Mouse (Mus musculus) spleen, adult 2 months (tissue): Measurements from ENCODE around the gene Fam124a. TPM values are rescaled to one million over a fixed set of nuclear protein-coding genes. Genes with fewer than 3 reads are reported as not detected.
"Not testable (repeated sequence)": the region's sequence is repeated elsewhere in the genome, so short reads cannot be mapped to it uniquely, and the experiment has no call there.

Experiments
- DNase-seq, 2 experiments: peaks; one replicate each; pipeline versions ENCODE4 v3.0.0 to v3.0.0-alpha.2; 2012 to 2021; ENCODE audit warnings: low spot score in 2 of 2, low read depth in 1 of 2
- H3K27ac ChIP-seq: fragments of 200-500 bp; 2 replicates; pipeline ENCODE4 v1.5.1; 2012; ENCODE audit warnings: low read length, inconsistent platforms; ENCODE audit not compliant: insufficient read depth
- H3K27me3 ChIP-seq: fragments of 200-500 bp; 2 replicates; pipeline ENCODE4 v1.6.1; 2012; ENCODE audit warnings: mild to moderate bottlenecking, moderate library complexity, low read length, inconsistent platforms; ENCODE audit not compliant: control insufficient read depth, insufficient read depth
- H3K36me3 ChIP-seq: fragments of 200-500 bp; 2 replicates; pipeline ENCODE4 v1.6.1; 2012; ENCODE audit warnings: mild to moderate bottlenecking, low read length, inconsistent platforms; ENCODE audit not compliant: control insufficient read depth, insufficient read depth
- H3K4me1 ChIP-seq: fragments of 200-500 bp; 2 replicates; pipeline ENCODE4 v1.6.1; 2011; ENCODE audit warnings: inconsistent platforms; ENCODE audit not compliant: control insufficient read depth, insufficient read depth, insufficient read length
- H3K4me3 ChIP-seq: fragments of 200-500 bp; 2 replicates; pipeline ENCODE4 v1.5.1; 2011; ENCODE audit warnings: mild to moderate bottlenecking, inconsistent platforms; ENCODE audit not compliant: insufficient read depth, insufficient read length; ENCODE audit errors: extremely low read depth
- CTCF ChIP-seq: fragments of 200-500 bp; IDR thresholded peaks from 2 replicates; pipeline ENCODE4 v1.5.1; 2011; ENCODE audit warnings: mild to moderate bottlenecking, inconsistent platforms; ENCODE audit not compliant: insufficient read depth, insufficient read length, insufficient replicate concordance; ENCODE audit errors: extremely low read depth
- POLR2A ChIP-seq: fragments of 200-500 bp; IDR thresholded peaks from 2 replicates; pipeline ENCODE4 v1.6.1; 2011; ENCODE audit warnings: low read depth, low read length, inconsistent platforms
- WGBS: fragments of 180-500 bp; shearing (Covaris S2); methylation state at CpG from one replicate; pipeline ENCODE4 v1.1.7; 2018; 5-methylcytosine and 5-hydroxymethylcytosine counted together
- polyA plus RNA-seq: library from polyadenylated mRNA; depleted of rRNA; stranded (reverse); fragments of >200 nt; gene quantifications from 2 replicates; pipeline ENCODE4 v1.2.3, GENCODE M21; 2012

Fam124a gene
- polyA plus RNA-seq, 1 experiment: 4.3 TPM

GRCm38 (mm10) chr14:62555840-62556810 is 588 bp downstream of the Fam124a start:
- peak overlapping the region; percentile 47 for H3K4me3 ChIP-seq
- no peak for DNase-seq
- WGBS: 19% methylated on average over 36 of the region's 38 CpGs
- no peaks in the 10 kb centered on the region for H3K36me3 ChIP-seq
- H3K27ac ChIP-seq: no peak overlapping the region
- H3K27me3 ChIP-seq: peaks cover 7% of the 10 kb centered on the region; the same call in 1 of the 2 replicates
- TF ChIP-seq CTCF (no peak), POLR2A (no peak)
- H3K4me1 ChIP-seq: peaks cover 6% of the 10 kb centered on the region

GRCm38 (mm10) chr14:62557111-62557510 is 1.6 kb downstream of the Fam124a start:
- WGBS: 76% methylated on average over 3 of the region's 3 CpGs
- Histone ChIP-seq H3K36me3 (no peaks in the 10 kb centered on the region), H3K27ac (no peak overlapping the region), H3K27me3 (peaks cover 7% of the 10 kb centered on the region; the same call in 1 of the 2 replicates), H3K4me3 (no peak overlapping the region), H3K4me1 (peaks cover 6% of the 10 kb centered on the region)
- DNase-seq: no peak
- TF ChIP-seq CTCF: no peak
- no peak for TF ChIP-seq POLR2A

GRCm38 (mm10) chr14:62561875-62562748 is 6.6 kb downstream of the Fam124a start:
- TF ChIP-seq CTCF: no peak
- TF ChIP-seq POLR2A: no peak
- Histone ChIP-seq H3K27me3 (no peaks in the 10 kb centered on the region), H3K36me3 (no peaks in the 10 kb centered on the region), H3K4me1 (no peaks in the 10 kb centered on the region), H3K27ac (no peak overlapping the region), H3K4me3 (no peak overlapping the region)
- no peak for DNase-seq
- WGBS: 77% methylated on average over 17 of the region's 17 CpGs

DNA sequence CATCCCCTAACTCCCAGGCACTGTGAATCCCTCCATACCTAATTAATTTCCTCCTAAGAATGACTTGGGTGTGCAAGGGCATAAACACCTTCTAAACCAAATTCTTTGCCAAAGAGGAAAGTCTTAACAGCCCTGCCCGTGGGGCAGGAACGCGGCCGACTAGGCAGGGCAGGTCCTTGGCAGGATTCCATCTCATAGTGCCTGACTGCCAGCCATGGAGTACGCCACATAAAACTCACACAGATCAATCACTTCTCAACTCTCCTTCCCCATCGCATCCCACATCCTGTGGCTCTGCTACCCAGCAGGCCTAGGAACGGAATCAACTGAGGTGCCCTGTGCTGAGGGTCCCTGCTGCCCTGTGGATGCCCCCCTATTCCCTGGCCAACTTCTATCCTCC is 8.1 kb downstream of the Fam124a start:
- no peak for TF ChIP-seq CTCF
- TF ChIP-seq POLR2A: no peak
- DNase-seq: no peak
- Histone ChIP-seq H3K4me1 (no peaks in the 10 kb centered on the region), H3K27me3 (no peaks in the 10 kb centered on the region), H3K27ac (no peak overlapping the region), H3K4me3 (no peak overlapping the region), H3K36me3 (no peaks in the 10 kb centered on the region)
- 66% methylated on average over 7 of the region's 7 CpGs for WGBS

- not testable (repeated sequence) for H3K4me1 ChIP-seq, H3K4me3 ChIP-seq, H3K27me3 ChIP-seq, H3K36me3 ChIP-seq, H3K27ac ChIP-seq, DNase-seq
- 85% methylated on average over 9 of the region's 9 CpGs for WGBS
These were observed 11.3 kb downstream of the Fam124a start, which contains the start of gene Gm4131 for GRCm38 (mm10) chr14:62566821-62567220. TSS of gene Gm4131 (minus strand) at chr14:62566921.

- no peak for TF ChIP-seq CTCF
- Histone ChIP-seq H3K27ac (no peak overlapping the region), H3K4me1 (no peaks in the 10 kb centered on the region), H3K36me3 (no peaks in the 10 kb centered on the region), H3K27me3 (no peaks in the 10 kb centered on the region), H3K4me3 (no peak overlapping the region)
- no peak for DNase-seq
- 90% methylated on average over 5 of the region's 5 CpGs for WGBS
These were observed 13.9 kb downstream of the Fam124a start for GRCm38 (mm10) chr14:62569463-62569862.

DNA sequence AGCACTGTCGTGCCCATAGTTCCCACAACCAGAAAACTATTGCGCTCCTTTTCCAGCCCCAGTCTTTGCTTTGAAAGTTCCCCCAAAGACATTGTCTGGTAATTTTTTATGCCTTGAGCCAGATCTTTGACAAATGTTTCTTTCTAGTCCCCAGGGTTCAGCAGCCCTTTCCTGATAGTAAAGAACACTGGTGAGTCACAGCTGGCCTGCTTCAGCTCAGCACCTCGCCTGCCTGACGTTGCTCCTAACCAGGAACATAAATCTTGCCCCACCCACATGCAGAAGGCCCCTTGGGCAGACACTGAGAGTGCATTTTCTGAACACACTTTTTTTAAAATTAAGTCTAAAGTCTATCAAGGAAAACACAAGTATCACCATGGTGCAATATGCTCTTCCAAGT is 14.8 kb downstream of the Fam124a start:
- 50% methylated on average over 4 of the region's 4 CpGs for WGBS
- TF ChIP-seq POLR2A (no peak), CTCF (no peak)
- no peaks in the 10 kb centered on the region for H3K27me3 ChIP-seq

More for the DNA sequence above, 14.8 kb downstream of the Fam124a start:
- H3K36me3 ChIP-seq: no peaks in the 10 kb centered on the region
- DNase-seq: no peak
- no peak overlapping the region for H3K4me3 ChIP-seq
- no peaks in the 10 kb centered on the region for H3K4me1 ChIP-seq
- no peak overlapping the region for H3K27ac ChIP-seq
